Mouse (Mus musculus) embryo, embryonic 9.5 days (tissue): ENCODE measurements around the gene Mapk8ip2.
A peak's percentile ranks its signal among the peaks of the same experiment; 100 is the strongest.

ENCODE experiments used
- DNase-seq: peaks from one replicate; pipeline ENCODE4 v3.0.0-alpha.2; 2017; ENCODE audit errors: extremely low spot score

The Mapk8ip2 gene

DNA sequence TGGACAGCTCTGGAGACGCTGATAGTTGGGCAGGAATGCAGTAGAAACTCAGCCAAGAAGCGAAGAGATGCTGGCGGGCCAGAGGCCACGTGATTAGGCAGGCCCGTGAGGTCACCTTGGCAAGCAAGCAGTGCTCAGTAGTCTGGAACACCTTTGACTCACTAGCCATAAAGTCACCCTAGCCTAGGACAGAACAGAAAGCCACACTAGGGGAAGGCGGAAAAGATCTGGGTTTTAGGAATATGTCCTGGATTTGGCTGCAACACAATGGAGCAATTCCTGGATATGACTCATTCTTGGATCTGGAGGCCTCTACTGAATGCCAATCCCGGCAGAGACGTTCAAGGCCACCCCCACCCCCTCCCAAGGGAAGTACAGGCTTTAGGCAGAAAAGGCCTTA, 26.9 kb downstream of the Mapk8ip2 start:
- DNase-seq = no peak

DNA sequence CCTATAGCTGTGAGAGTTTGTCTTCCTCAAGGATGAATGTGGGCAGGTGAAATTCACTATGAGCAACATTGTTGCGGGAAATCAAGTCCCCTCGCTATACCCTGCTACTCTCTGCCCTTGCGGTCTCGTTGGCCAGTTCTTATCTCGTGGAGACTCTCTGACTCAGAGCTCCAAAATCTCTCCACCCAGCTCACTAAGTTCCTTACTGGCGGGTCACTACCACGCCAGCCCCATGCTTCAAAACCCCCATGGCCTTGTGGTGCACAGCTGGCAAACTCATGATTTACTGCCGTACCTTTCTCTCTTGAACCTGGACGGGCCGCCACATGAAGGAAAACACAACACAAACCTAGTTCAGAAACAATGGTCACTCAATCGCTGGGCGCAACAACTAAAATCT, 34.5 kb downstream of the Mapk8ip2 start:
- no peak for DNase-seq

GRCm38 (mm10) chr15:89488611-89489117, 35.0 kb downstream of the Mapk8ip2 start:
- no peak for DNase-seq

DNA sequence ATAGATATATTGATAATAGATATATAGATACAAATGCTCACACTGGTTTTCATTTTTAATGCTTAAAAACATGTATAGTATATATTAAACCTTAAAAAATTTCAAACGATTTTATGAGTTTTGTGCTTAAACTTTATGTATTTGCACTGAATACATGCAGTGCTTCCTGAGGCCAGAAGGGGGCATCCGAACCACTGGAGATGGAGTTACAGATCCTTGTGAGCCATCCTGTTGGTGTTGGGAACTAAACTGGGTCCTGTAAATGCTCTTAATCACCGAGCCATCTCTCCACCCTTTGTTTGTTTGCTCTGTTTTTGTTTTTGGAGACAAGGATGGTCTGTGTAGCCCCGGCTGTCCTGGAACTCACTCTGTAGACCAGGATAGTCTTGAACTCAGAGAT, 41.3 kb downstream of the Mapk8ip2 start:
- no peak for DNase-seq

DNA sequence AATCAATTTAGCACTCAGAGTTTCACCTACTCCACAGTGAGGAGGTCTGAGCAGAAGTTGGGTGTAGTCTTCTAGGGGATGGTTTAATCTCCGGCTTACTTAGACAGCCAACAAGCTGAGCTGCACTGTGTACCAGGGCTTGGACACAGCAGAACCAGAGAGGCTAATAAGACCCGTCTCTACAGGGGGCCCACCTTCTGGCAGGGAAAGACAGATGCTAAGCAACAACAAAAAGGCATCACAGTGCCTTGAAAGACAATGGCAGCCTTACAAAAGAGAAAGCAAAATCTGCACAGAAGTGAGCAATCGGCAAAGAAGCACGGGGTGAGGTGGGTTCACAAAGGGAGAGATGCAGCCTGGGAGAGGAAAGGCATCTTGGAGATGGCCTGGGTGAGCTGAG, 42.4 kb downstream of the Mapk8ip2 start:
- DNase-seq = no peak

GRCm38 (mm10) chr15:89496841-89497240, 43.1 kb downstream of the Mapk8ip2 start:
- DNase-seq = no peak

- DNase-seq = no peak
Observed at GRCm38 (mm10) chr15:89497391-89498048, 43.8 kb downstream of the Mapk8ip2 start.

GRCm38 (mm10) chr15:89498049-89498960, 44.6 kb downstream of the Mapk8ip2 start:
- no peak for DNase-seq

DNA sequence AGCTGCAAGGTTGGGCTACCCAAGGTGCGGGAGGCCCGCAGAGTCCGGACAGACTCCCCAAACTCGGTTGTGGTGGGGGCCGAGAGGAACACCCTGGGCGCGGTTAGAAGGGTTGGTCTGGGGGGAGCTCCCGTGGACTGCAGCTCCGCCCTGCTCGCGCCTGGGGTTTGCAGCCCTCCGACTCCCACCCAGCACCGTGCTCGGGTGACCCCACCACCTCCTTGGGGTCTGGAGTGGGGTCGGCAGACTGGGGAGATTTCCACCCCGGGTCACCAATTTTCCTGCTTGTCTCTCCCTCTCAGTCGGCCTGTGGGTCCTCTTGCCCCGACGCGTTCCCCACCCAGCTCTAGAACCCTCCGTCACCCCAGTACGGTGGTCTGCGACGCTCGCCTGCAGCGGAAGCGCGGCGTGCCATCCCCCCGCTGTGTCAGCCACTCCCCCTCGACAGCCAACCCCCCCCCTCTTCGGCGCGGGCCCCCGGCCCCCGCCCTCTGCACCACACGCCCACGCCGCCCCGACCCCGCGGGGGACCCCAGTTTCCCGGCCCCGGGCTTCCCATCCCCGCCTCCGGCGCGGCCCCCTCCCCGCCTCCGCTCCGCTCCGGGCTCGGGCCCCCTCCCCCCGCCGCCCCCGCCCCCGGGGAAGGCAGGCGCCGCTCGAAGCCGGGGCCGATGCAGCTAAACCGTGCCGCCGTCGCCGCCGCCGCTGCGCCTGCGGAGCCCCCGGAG, 45.4 kb downstream of the Mapk8ip2 start, which contains the start of gene Shank3:
Gene Shank3, plus strand, starts transcription at position 663 of the 728 bp plus-strand sequence.
- peak; percentile 54 for DNase-seq

- peak; percentile 77 for DNase-seq
Observed at GRCm38 (mm10) chr15:89499784-89500220, 46.1 kb downstream of the Mapk8ip2 start.

- peak; percentile 60 for DNase-seq
Observed at GRCm38 (mm10) chr15:89500221-89500791, 46.6 kb downstream of the Mapk8ip2 start.

GRCm38 (mm10) chr15:89501321-89501720, 47.6 kb downstream of the Mapk8ip2 start:
- DNase-seq = no peak

GRCm38 (mm10) chr15:89504838-89505237, 51.1 kb downstream of the Mapk8ip2 start:
- no peak for DNase-seq

- DNase-seq = no peak
Observed at GRCm38 (mm10) chr15:89507751-89508150, 54.0 kb downstream of the Mapk8ip2 start.

GRCm38 (mm10) chr15:89512679-89513078, 59.0 kb downstream of the Mapk8ip2 start:
- no peak for DNase-seq
